Mouse (Mus musculus) MEL (cell line): ENCODE measurements at regions not wholly inside any gene's neighbourhood (a gene's known extent, or its start where the extent isn't known, plus 50 kb on each side); places are given as distances from the start of the nearest gene placed in this dataset.

Experiments
- DNase-seq: peaks from one replicate; pipeline ENCODE4 v3.0.0; 2011; ENCODE audit warnings: low read depth, low spot score
- H3K27ac ChIP-seq: 2 replicates; pipeline ENCODE4 v1.5.1; 2012; ENCODE audit warnings: low read depth, mild to moderate bottlenecking, control low read depth, low read length, moderate library complexity; ENCODE audit not compliant: control insufficient read depth
- H3K27me3 ChIP-seq, 2 experiments: fragments of 150-350 bp in 1 of 2; sonication (generic) in 1 of 2; 2 replicates each; pipeline ENCODE4 v1.6.1; 2012; ENCODE audit warnings: low read length in 2 of 2, mild to moderate bottlenecking in 2 of 2, improper control_type of control experiment in 1 of 2, moderate library complexity in 1 of 2; ENCODE audit not compliant: insufficient read depth in 2 of 2, control insufficient read depth in 1 of 2
- H3K36me3 ChIP-seq, 2 experiments: 2 replicates each; pipeline ENCODE4 v1.6.1; 2012 to 2014; ENCODE audit warnings: low read length in 2 of 2, improper control_type of control experiment in 1 of 2, inconsistent platforms in 1 of 2, mild to moderate bottlenecking in 1 of 2; ENCODE audit not compliant: insufficient read depth in 2 of 2, control insufficient read depth in 1 of 2
- H3K4me1 ChIP-seq, 2 experiments: fragments of 150-350 bp in 1 of 2; sonication (generic) in 1 of 2; 2 replicates each; pipeline ENCODE4 v1.6.1; 2012; ENCODE audit warnings: low read length in 2 of 2, improper control_type of control experiment in 1 of 2, mild to moderate bottlenecking in 1 of 2; ENCODE audit not compliant: insufficient read depth in 2 of 2, control insufficient read depth in 1 of 2
- H3K4me3 ChIP-seq, 2 experiments: fragments of 150-350 bp in 1 of 2; sonication (generic) in 1 of 2; 2 replicates each; pipeline ENCODE4 v1.5.1; 2012; ENCODE audit warnings: low read depth in 2 of 2, low read length in 2 of 2, mild to moderate bottlenecking in 2 of 2, moderate library complexity in 2 of 2, control low read depth in 1 of 2, improper control_type of control experiment in 1 of 2; ENCODE audit not compliant: control insufficient read depth in 1 of 2, insufficient read depth in 1 of 2
- H3K79me2 ChIP-seq: 2 replicates; pipeline ENCODE4 v1.6.1; 2012; ENCODE audit warnings: mild to moderate bottlenecking, low read length, moderate library complexity; ENCODE audit not compliant: control insufficient read depth, poor library complexity, insufficient read depth
- H3K9ac ChIP-seq: 2 replicates; pipeline ENCODE4 v1.6.1; 2012; ENCODE audit warnings: low read depth, mild to moderate bottlenecking, control low read depth, low read length, moderate library complexity; ENCODE audit not compliant: control insufficient read depth, poor library complexity, severe bottlenecking
- H3K9me3 ChIP-seq: fragments of 150-350 bp; sonication (generic); replicated peaks from 2 replicates; pipeline ENCODE4 v1.6.1; 2012; ENCODE audit warnings: mild to moderate bottlenecking, low read length, improper control_type of control experiment, moderate library complexity; ENCODE audit not compliant: insufficient read depth
- BHLHE40 ChIP-seq: IDR thresholded peaks from 2 replicates; pipeline ENCODE4 v1.6.1; 2012; ENCODE audit warnings: low read depth, mild to moderate bottlenecking, inconsistent platforms, low read length, improper control_type of control experiment, borderline replicate concordance
- CHD1 ChIP-seq: IDR thresholded peaks from 2 replicates; pipeline ENCODE4 v1.6.1; 2012; ENCODE audit warnings: low read depth, mild to moderate bottlenecking, inconsistent platforms, low read length, improper control_type of control experiment
- CHD2 ChIP-seq: IDR thresholded peaks from 2 replicates; pipeline ENCODE4 v1.6.1; 2011; ENCODE audit warnings: low read length, improper control_type of control experiment
- CTCF ChIP-seq, 3 experiments: IDR thresholded peaks in 2 of 3; conservative IDR thresholded peaks in 1 of 3; 2 replicates each; pipeline ENCODE4 v1.5.1; 2011 to 2012; ENCODE audit warnings: low read length in 3 of 3, low read depth in 2 of 3, mild to moderate bottlenecking in 2 of 3, improper control_type of control experiment in 1 of 3, inconsistent platforms in 1 of 3, mixed read lengths in 1 of 3, moderate library complexity in 1 of 3; ENCODE audit not compliant: control insufficient read depth in 1 of 3, insufficient read depth in 1 of 3, poor library complexity in 1 of 3, severe bottlenecking in 1 of 3
- E2F4 ChIP-seq: IDR thresholded peaks from 2 replicates; pipeline ENCODE4 v1.6.1; 2011; ENCODE audit warnings: low read depth, low read length, improper control_type of control experiment, borderline replicate concordance
- GATA1 ChIP-seq: IDR thresholded peaks from 2 replicates; pipeline ENCODE4 v1.6.1; 2011; ENCODE audit warnings: low read depth, low read length, improper control_type of control experiment
- JUND ChIP-seq: IDR thresholded peaks from 2 replicates; pipeline ENCODE4 v1.6.1; 2011; ENCODE audit warnings: low read depth, mild to moderate bottlenecking, improper control_type of control experiment, low read length
- KAT2A ChIP-seq: conservative IDR thresholded peaks from 2 replicates; pipeline ENCODE4 v1.6.1; 2012; ENCODE audit warnings: low read depth, low read length, improper control_type of control experiment, inconsistent platforms
- MAZ ChIP-seq: IDR thresholded peaks from 2 replicates; pipeline ENCODE4 v1.6.1; 2012; ENCODE audit warnings: low read depth, mild to moderate bottlenecking, inconsistent platforms, low read length, improper control_type of control experiment
- MEF2A ChIP-seq: IDR thresholded peaks from 2 replicates; pipeline ENCODE4 v1.6.1; 2014; ENCODE audit warnings: low read depth, mild to moderate bottlenecking, inconsistent platforms, low read length, improper control_type of control experiment; ENCODE audit not compliant: poor library complexity, insufficient replicate concordance, severe bottlenecking; ENCODE audit errors: extremely low read depth
- MYC ChIP-seq: IDR thresholded peaks from 2 replicates; pipeline ENCODE4 v1.6.1; 2011; ENCODE audit warnings: low read depth, mild to moderate bottlenecking, low read length, improper control_type of control experiment, moderate library complexity
- NELFE ChIP-seq: IDR thresholded peaks from 2 replicates; pipeline ENCODE4 v1.6.1; 2011; ENCODE audit warnings: low read depth, low read length, improper control_type of control experiment
- NRF1 ChIP-seq: IDR thresholded peaks from 2 replicates; pipeline ENCODE4 v1.6.1; 2014; ENCODE audit warnings: low read depth, mild to moderate bottlenecking, inconsistent platforms, low read length, improper control_type of control experiment, moderate library complexity; ENCODE audit not compliant: poor library complexity, insufficient read depth, severe bottlenecking
- POLR2AphosphoS5 ChIP-seq: IDR thresholded peaks from 2 replicates; pipeline ENCODE4 v1.6.1; 2012; ENCODE audit warnings: low read depth, borderline replicate concordance, mild to moderate bottlenecking, inconsistent platforms, low read length, moderate library complexity, mixed read lengths
- RAD21 ChIP-seq: IDR thresholded peaks from 2 replicates; pipeline ENCODE4 v1.6.1; 2011; ENCODE audit warnings: mild to moderate bottlenecking, low read depth, low read length, improper control_type of control experiment
- SIN3A ChIP-seq: IDR thresholded peaks from 2 replicates; pipeline ENCODE4 v1.6.1; 2012; ENCODE audit warnings: low read length, improper control_type of control experiment, inconsistent platforms
- TAL1 ChIP-seq: IDR thresholded peaks from 2 replicates; pipeline ENCODE4 v1.6.1; 2012; ENCODE audit warnings: mild to moderate bottlenecking, inconsistent platforms, low read length, moderate library complexity, mixed read lengths
- TCF12 ChIP-seq: IDR thresholded peaks from 2 replicates; pipeline ENCODE4 v1.6.1; 2014; ENCODE audit warnings: low read depth, mild to moderate bottlenecking, inconsistent platforms, low read length, improper control_type of control experiment, moderate library complexity
- UBTF ChIP-seq: IDR thresholded peaks from 2 replicates; pipeline ENCODE4 v1.6.1; 2012; ENCODE audit warnings: low read depth, mild to moderate bottlenecking, inconsistent platforms, low read length, improper control_type of control experiment, moderate library complexity, borderline replicate concordance; ENCODE audit not compliant: insufficient read depth
- USF1 ChIP-seq: IDR thresholded peaks from 2 replicates; pipeline ENCODE4 v1.6.1; 2014; ENCODE audit warnings: low read depth, mild to moderate bottlenecking, inconsistent platforms, low read length, improper control_type of control experiment, moderate library complexity
- USF2 ChIP-seq, 2 experiments: IDR thresholded peaks; 2 replicates each; pipeline ENCODE4 v1.6.1; 2011 to 2012; ENCODE audit warnings: improper control_type of control experiment in 2 of 2, low read length in 2 of 2, borderline replicate concordance in 1 of 2, inconsistent platforms in 1 of 2, low read depth in 1 of 2, mild to moderate bottlenecking in 1 of 2; ENCODE audit not compliant: insufficient read depth in 1 of 2
- ZMIZ1 ChIP-seq: IDR thresholded peaks from 2 replicates; pipeline ENCODE4 v1.6.1; 2012; ENCODE audit warnings: low read depth, mild to moderate bottlenecking, inconsistent platforms, low read length, improper control_type of control experiment, moderate library complexity

DNA sequence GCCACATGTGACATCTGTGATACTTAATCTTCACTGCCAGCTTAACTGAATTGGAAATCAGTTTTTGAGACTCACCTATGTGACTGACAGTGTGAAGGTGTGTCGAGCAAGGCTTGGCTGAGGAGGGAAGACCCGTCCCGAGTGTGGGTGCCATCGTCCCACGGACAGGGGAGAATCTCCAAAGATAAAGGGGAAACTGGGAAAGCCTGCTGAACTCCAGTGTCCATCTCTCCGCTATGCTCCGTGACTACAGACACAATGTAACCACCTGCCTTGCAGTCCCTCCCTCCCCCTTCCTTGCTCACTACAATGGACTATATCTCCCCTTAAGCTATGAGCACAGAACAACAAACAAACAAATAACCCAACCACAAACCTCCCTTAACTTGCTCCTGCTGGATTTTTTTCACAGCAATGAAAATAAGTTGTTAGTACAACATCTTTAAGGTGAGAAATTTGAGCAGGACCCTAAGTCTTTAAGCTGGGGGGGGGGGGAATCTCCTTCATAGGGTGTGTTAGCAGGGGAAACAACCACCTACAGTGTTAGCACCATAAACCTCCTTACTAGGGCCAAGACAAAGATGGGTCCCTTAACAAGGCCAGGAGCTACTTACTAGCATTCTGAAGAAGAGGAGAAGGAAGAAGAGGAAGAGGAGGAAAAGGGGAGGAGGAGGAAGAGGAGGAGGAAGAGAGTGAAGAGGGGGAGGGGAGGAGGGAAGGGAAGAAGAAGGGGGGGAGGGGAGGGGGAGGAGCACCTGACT lies 144.0 kb upstream of the Nfe2l3 start:
- no peak for TF ChIP-seq SIN3A
- TF ChIP-seq POLR2AphosphoS5, result no peak
- TF ChIP-seq NRF1, result no peak
- TF ChIP-seq RAD21, result no peak
- TF ChIP-seq KAT2A, result no peak
- Histone ChIP-seq H3K9ac (no peak overlapping the region), H3K36me3 (no peaks in the 10 kb centered on the region), H3K9me3 (no peaks in the 10 kb centered on the region), H3K4me3 (no peak overlapping the region), H3K79me2 (no peaks in the 10 kb centered on the region), H3K27ac (no peak overlapping the region), H3K27me3 (no peaks in the 10 kb centered on the region; a peak in 1 of 4 replicates), H3K4me1 (no peaks in the 10 kb centered on the region)
- no peak for DNase-seq

- no peak overlapping the region for H3K27ac ChIP-seq
- no peaks in the 10 kb centered on the region for H3K4me1 ChIP-seq
Measured at GRCm38 (mm10) chr6:51289067-51289725, 143.3 kb upstream of the Nfe2l3 start.

More at GRCm38 (mm10) chr6:51289067-51289725, 143.3 kb upstream of the Nfe2l3 start:
- Histone ChIP-seq H3K36me3 (no peaks in the 10 kb centered on the region), H3K27me3 (no peaks in the 10 kb centered on the region; a peak in 1 of 4 replicates), H3K79me2 (no peaks in the 10 kb centered on the region), H3K9ac (no peak overlapping the region), H3K4me3 (no peak overlapping the region), H3K9me3 (no peaks in the 10 kb centered on the region)
- DNase-seq, result no peak
- TF ChIP-seq NRF1 (no peak), TAL1 (no peak), MEF2A (no peak), ZMIZ1 (no peak), BHLHE40 (no peak), MYC (no peak), USF2 (IDR thresholded peaks at IDR 0.05; ENCODE audit: borderline replicate concordance in 1 of 2, insufficient read depth in 1 of 2, low read depth in 1 of 2, low read length in 2 of 2) (no peak), NELFE (no peak), RAD21 (no peak), TCF12 (no peak), CHD2 (no peak), GATA1 (no peak), MAZ (no peak), USF1 (no peak), CTCF (IDR thresholded peaks at IDR 0.05 in 2 of 3, conservative IDR thresholded peaks at IDR 0.05 in 1 of 3; ENCODE audit: control insufficient read depth in 1 of 3, insufficient read depth in 1 of 3, low read depth in 2 of 3, low read length in 3 of 3, poor library complexity in 1 of 3, severe bottlenecking in 1 of 3) (no peak), UBTF (no peak), E2F4 (no peak), JUND (no peak), POLR2AphosphoS5 (no peak), CHD1 (no peak)
